Comparison of ENCODE assay signal across 10 mouse cellular contexts in genomic region chr4:144872905-144873304, GRCm38 (mm10). TPM values are rescaled to one million over a fixed set of nuclear protein-coding genes. Genes with fewer than 3 reads are reported as not detected.
DNase-seq lines count a peak whose midpoint lies in the region; TF ChIP-seq lines count a peak whose summit lies in the region.
"Had no signal": no experiment of that assay in that cellular context is flagged by ENCODE, and none has a peak within 500 bp of the region (broad histone marks: within the 10 kb centered on the region; RNA-seq: fewer than 3 reads in every experiment).

No protein-coding gene starts in this region.

- H3K9ac ChIP-seq in CH12.LX (ENCODE audit: insufficient read depth, low read depth): no peak overlapping the region
- no peak overlapping the region; the same call in 1 of the 2 replicates for H3K9ac ChIP-seq in MEL (ENCODE audit: control insufficient read depth, low read depth, low read length, poor library complexity, severe bottlenecking)

- H3K4me3 ChIP-seq in layer of hippocampus, adult 2 months: no peak overlapping the region
- H3K4me3 ChIP-seq in CH12.LX (replicated peaks in 1 of 3; ENCODE audit: low read depth in 2 of 3, low read length in 2 of 3, poor library complexity in 1 of 3) (no peak overlapping the region), MEL (ENCODE audit: control insufficient read depth in 1 of 2, insufficient read depth in 1 of 2, low read depth in 2 of 2, low read length in 2 of 2) (no peak overlapping the region)
- H3K4me3 ChIP-seq: heart, embryonic 10.5 days had no signal

- H3K79me2 ChIP-seq in CH12.LX (replicated peaks; ENCODE audit: control insufficient read depth, extremely low read depth, insufficient read depth, poor library complexity, severe bottlenecking) (no peaks in the 10 kb centered on the region), MEL (ENCODE audit: control insufficient read depth, insufficient read depth, low read length, poor library complexity) (no peaks in the 10 kb centered on the region)

- H3K27me3 ChIP-seq in CH12.LX (replicated peaks) (no peaks in the 10 kb centered on the region), MEL (ENCODE audit: control insufficient read depth in 1 of 2, insufficient read depth in 2 of 2, low read length in 2 of 2) (no peaks in the 10 kb centered on the region)

- TF ChIP-seq EP300 in CH12.LX (IDR thresholded peaks at IDR 0.05; ENCODE audit: low read length) (no peak), MEL (IDR thresholded peaks at IDR 0.05; ENCODE audit: low read depth in 1 of 2, low read length in 2 of 2) (no peak)

- DNase-seq in layer of hippocampus, adult 2 months (ENCODE audit: low spot score in 2 of 2): no peak
- no peak for DNase-seq in layer of hippocampus, postnatal 10 days (ENCODE audit: low spot score in 2 of 2)
- DNase-seq in CH12.LX (ENCODE audit: extremely low read depth) (peak; percentile 33), MEL (ENCODE audit: low read depth, low spot score) (peak; percentile 41)
- DNase-seq in large intestine, adult 2 months (ENCODE audit: low read depth, low spot score): peak; percentile 22
- DNase-seq in adrenal gland, adult 18-20 months (ENCODE audit: low spot score in 2 of 2): no peak
- DNase-seq in thymus, postnatal 10 days (ENCODE audit: low spot score in 2 of 2): no peak
- DNase-seq: thymus, postnatal 14 days had no signal

- dilution Hi-C loops in CH12.LX (cut with MboI; ENCODE audit: extremely low pct_ligation_motif_present, extremely low pct_unique_long_range_greater_than_20kb, low sequenced_read_pairs): no loop called here

- TF ChIP-seq CTCF in layer of hippocampus, adult 2 months (conservative IDR thresholded peaks at IDR 0.05): peak; percentile 83
- TF ChIP-seq CTCF in CH12.LX (conservative IDR thresholded peaks at IDR 0.05 in 1 of 2, IDR thresholded peaks at IDR 0.05 in 1 of 2; ENCODE audit: low read depth in 2 of 2, low read length in 2 of 2): peak; percentile 56 to 75; a peak in 3 of 4 replicates
- peak; percentile 30 to 66 (median 63) for TF ChIP-seq CTCF in MEL (IDR thresholded peaks at IDR 0.05 in 2 of 3, conservative IDR thresholded peaks at IDR 0.05 in 1 of 3; ENCODE audit: control insufficient read depth in 1 of 3, insufficient read depth in 1 of 3, low read depth in 2 of 3, low read length in 3 of 3, poor library complexity in 1 of 3, severe bottlenecking in 1 of 3)

- in situ Hi-C loops in CH12.LX (cut with MboI; ENCODE audit: low pct_ligation_motif_present, low pct_unique_long_range_greater_than_20kb, low sequenced_read_pairs): no loop called here

- TF ChIP-seq POLR2A in CH12.LX (IDR thresholded peaks at IDR 0.05; ENCODE audit: low read depth, low read length) (no peak), MEL (IDR thresholded peaks at IDR 0.05; ENCODE audit: control insufficient read depth in 1 of 2, insufficient read depth in 1 of 2, low read depth in 1 of 2, low read length in 2 of 2, poor library complexity in 1 of 2) (no peak)

- TF ChIP-seq RAD21 in CH12.LX (IDR thresholded peaks at IDR 0.05; ENCODE audit: low read depth, low read length): peak; percentile 76
- TF ChIP-seq RAD21 in MEL (IDR thresholded peaks at IDR 0.05; ENCODE audit: low read depth, low read length): peak; percentile 72

- no peaks in the 10 kb centered on the region for H3K36me3 ChIP-seq in CH12.LX (replicated peaks in 1 of 2; ENCODE audit: control insufficient read depth in 1 of 2, insufficient read depth in 1 of 2, low read length in 1 of 2)
- H3K36me3 ChIP-seq in MEL (ENCODE audit: control insufficient read depth in 1 of 2, insufficient read depth in 2 of 2, low read length in 2 of 2): no peaks in the 10 kb centered on the region
- H3K36me3 ChIP-seq: heart, embryonic 10.5 days had no signal

- no peak overlapping the region for H3K4me2 ChIP-seq in CH12.LX (ENCODE audit: insufficient read depth, low read depth, poor library complexity, severe bottlenecking)
- H3K4me2 ChIP-seq: midbrain, embryonic 11.5 days had no signal

- H3K4me1 ChIP-seq in CH12.LX (ENCODE audit: control insufficient read depth in 1 of 2, insufficient read depth in 2 of 2) (no peaks in the 10 kb centered on the region), MEL (ENCODE audit: control insufficient read depth in 1 of 2, insufficient read depth in 2 of 2, low read length in 2 of 2) (peaks cover 0 to 6% of the 10 kb centered on the region in 2 experiments; a peak in 2 of 4 replicates)

- WGBS in large intestine, adult 2 months: 20% methylated on average over 6 of the region's 6 CpGs

- H3K9me3 ChIP-seq in CH12.LX (replicated peaks; ENCODE audit: low read length) (no peaks in the 10 kb centered on the region), MEL (replicated peaks; ENCODE audit: insufficient read depth, low read length) (no peaks in the 10 kb centered on the region)
- H3K9me3 ChIP-seq: heart, embryonic 10.5 days had no signal

- no peak overlapping the region for H3K27ac ChIP-seq in layer of hippocampus, adult 2 months
- H3K27ac ChIP-seq in CH12.LX (ENCODE audit: insufficient read depth, low read depth): no peak overlapping the region
- no peak overlapping the region for H3K27ac ChIP-seq in MEL (ENCODE audit: control insufficient read depth, low read depth, low read length)
- H3K27ac ChIP-seq: heart, embryonic 10.5 days had no signal

TF ChIP-seq in CH12.LX, 34 proteins besides CTCF, POLR2A, EP300 and RAD21:
- TF ChIP-seq SMC3 (IDR thresholded peaks at IDR 0.05; ENCODE audit: low read depth, low read length): peak; percentile 49; the same call in 1 of the 2 replicates
- TF ChIP-seq JUN (IDR thresholded peaks at IDR 0.05; ENCODE audit: insufficient read depth, low read depth, low read length): no peak

TF ChIP-seq in MEL, 35 proteins besides CTCF, POLR2A, EP300 and RAD21:
- TF ChIP-seq TCF12 (IDR thresholded peaks at IDR 0.05; ENCODE audit: low read depth, low read length) (no peak), CHD2 (IDR thresholded peaks at IDR 0.05; ENCODE audit: low read length) (no peak), ZC3H11A (IDR thresholded peaks at IDR 0.05; ENCODE audit: low read depth, low read length) (peak; percentile 32; the same call in 1 of the 2 replicates), SMC3 (IDR thresholded peaks at IDR 0.05; ENCODE audit: low read depth, low read length) (peak; percentile 39)

RNA-seq across cellular contexts. Expression of gene Dhrs3, which starts 19.7 kb away (rescaled TPM):
- 10 to 100 TPM; 26.7 to 29.0 TPM for total RNA-seq in layer of hippocampus, adult 2 months (2021)
- total RNA-seq in layer of hippocampus, postnatal 10 days (2021): 10 to 100 TPM; 23.2 to 23.3 TPM
- total RNA-seq in CH12.LX (2012; rRNA removed) (24.4 and 37.7 TPM in 2 replicates), CH12.LX (2014; rRNA removed) (8.7 and 10.5 TPM in 2 replicates), MEL (2012; rRNA removed) (0.89 and 2.1 TPM in 2 replicates)
- polyA plus RNA-seq in CH12.LX (2012; ENCODE audit: insufficient read length, low read depth) (7.8 and 7.9 TPM in 2 replicates), MEL (2012; ENCODE audit: insufficient read depth in 1 of 2, insufficient read length in 2 of 2, low read depth in 1 of 2, low replicate concordance in 2 of 2, missing spikeins in 1 of 2) (1 to 10 TPM in 1 of 2 experiments, not detected in 1; 2.2 TPM)
- polyA plus RNA-seq in large intestine, adult 2 months (2012; rRNA removed): 64.8 and 76.8 TPM in 2 replicates
- 100 to 1,000 TPM; 101 to 111 TPM for total RNA-seq in adrenal gland, adult 18-20 months (2021)

Comparison
In these comparisons a context has a peak if more than half of its experiments do, and no peak if none do; other contexts are left out.
1. DNase-seq: peak in CH12.LX (single experiment), MEL (single experiment) and large intestine, adult 2 months (single experiment); none in layer of hippocampus, adult 2 months (0 of 2), layer of hippocampus, postnatal 10 days (0 of 2), adrenal gland, adult 18-20 months (0 of 2) and thymus, postnatal 10 days (0 of 2).
2. Peak in every context shown above with its lines, with median percentiles within 50 percentile points of each other: CTCF ChIP-seq.